Mouse (Mus musculus): ENCODE data around the gene Eno3. TPM values are rescaled to one million over a fixed set of nuclear protein-coding genes. Genes with fewer than 3 reads are reported as not detected.

The Eno3 gene
- total and polyA plus RNA-seq, 3 experiments = 11.2 to 26.4 (median 23.0) TPM

- Histone ChIP-seq H3K4me1 (ENCODE audit: control insufficient read depth in 1 of 2, insufficient read depth in 2 of 2) (peaks cover 7 to 26% of the 10 kb centered on the region in 2 experiments), H3K4me3 (replicated peaks in 1 of 3; ENCODE audit: low read depth in 2 of 3, low read length in 2 of 3, poor library complexity in 1 of 3) (no peak overlapping the region), H3K9me3 (replicated peaks; ENCODE audit: low read length) (no peaks in the 10 kb centered on the region), H3K36me3 (replicated peaks in 1 of 2; ENCODE audit: control insufficient read depth in 1 of 2, insufficient read depth in 1 of 2, low read length in 1 of 2) (peaks cover 23 to 54% of the 10 kb centered on the region in 2 experiments), H3K79me2 (replicated peaks; ENCODE audit: control insufficient read depth, extremely low read depth, insufficient read depth, poor library complexity, severe bottlenecking) (peaks cover 5% of the 10 kb centered on the region), H3K9ac (ENCODE audit: insufficient read depth, low read depth) (no peak overlapping the region), H3K27me3 (replicated peaks) (no peaks in the 10 kb centered on the region), H3K4me2 (ENCODE audit: insufficient read depth, low read depth, poor library complexity, severe bottlenecking) (no peak overlapping the region), H3K27ac (ENCODE audit: insufficient read depth, low read depth) (no peak overlapping the region)
- TF ChIP-seq GABPA (IDR thresholded peaks at IDR 0.05; ENCODE audit: insufficient replicate concordance, low read depth, low read length) (no peak), NRF1 (IDR thresholded peaks at IDR 0.05; ENCODE audit: low read depth, low read length) (no peak), CHD1 (IDR thresholded peaks at IDR 0.05; ENCODE audit: low read depth, low read length) (no peak), MEF2A (IDR thresholded peaks at IDR 0.05; ENCODE audit: borderline replicate concordance, low read depth, low read length) (no peak), MAZ (IDR thresholded peaks at IDR 0.05; ENCODE audit: low read depth, low read length) (no peak), SIN3A (IDR thresholded peaks at IDR 0.05; ENCODE audit: low read length) (no peak), EP300 (IDR thresholded peaks at IDR 0.05; ENCODE audit: low read length) (no peak), ZKSCAN1 (IDR thresholded peaks at IDR 0.05; ENCODE audit: borderline replicate concordance, low read depth, low read length) (no peak), BHLHE40 (IDR thresholded peaks at IDR 0.05; ENCODE audit: low read depth, low read length) (no peak), HCFC1 (IDR thresholded peaks at IDR 0.05; ENCODE audit: low read depth, low read length) (no peak), ELF1 (IDR thresholded peaks at IDR 0.05; ENCODE audit: low read depth, low read length) (no peak), UBTF (IDR thresholded peaks at IDR 0.05; ENCODE audit: low read depth, low read length) (no peak), USF2 (conservative IDR thresholded peaks at IDR 0.05; ENCODE audit: low read depth, low read length) (no peak), POLR2A (IDR thresholded peaks at IDR 0.05; ENCODE audit: low read depth, low read length) (no peak), USF1 (IDR thresholded peaks at IDR 0.05; ENCODE audit: low read depth, low read length) (no peak), TBP (conservative IDR thresholded peaks at IDR 0.05; ENCODE audit: low read depth, low read length) (no peak), RCOR1 (conservative IDR thresholded peaks at IDR 0.05; ENCODE audit: low read depth, low read length) (no peak), RAD21 (IDR thresholded peaks at IDR 0.05; ENCODE audit: low read depth, low read length) (no peak)
- no peak for DNase-seq (ENCODE audit: extremely low read depth)
- in situ Hi-C loops (cut with MboI; ENCODE audit: low pct_ligation_motif_present, low pct_unique_long_range_greater_than_20kb, low sequenced_read_pairs) (no loop called here), dilution Hi-C loops (cut with MboI; ENCODE audit: extremely low pct_ligation_motif_present, extremely low pct_unique_long_range_greater_than_20kb, low sequenced_read_pairs) (no loop called here)
Observed at GRCm38 (mm10) chr11:70658942-70659341, 1.9 kb downstream of the Eno3 start.

- H3K4me1 ChIP-seq (ENCODE audit: control insufficient read depth in 1 of 2, insufficient read depth in 2 of 2) = peaks cover 7 to 26% of the 10 kb centered on the region in 2 experiments
- H3K27me3 ChIP-seq (replicated peaks) = no peaks in the 10 kb centered on the region
- no peaks in the 10 kb centered on the region for H3K79me2 ChIP-seq (replicated peaks; ENCODE audit: control insufficient read depth, extremely low read depth, insufficient read depth, poor library complexity, severe bottlenecking)
- no peak for DNase-seq (ENCODE audit: extremely low read depth)
- in situ Hi-C loops (cut with MboI; ENCODE audit: low pct_ligation_motif_present, low pct_unique_long_range_greater_than_20kb, low sequenced_read_pairs) (no loop called here), dilution Hi-C loops (cut with MboI; ENCODE audit: extremely low pct_ligation_motif_present, extremely low pct_unique_long_range_greater_than_20kb, low sequenced_read_pairs) (no loop called here)
- no peak overlapping the region for H3K9ac ChIP-seq (ENCODE audit: insufficient read depth, low read depth)
- peaks cover 38 to 70% of the 10 kb centered on the region in 2 experiments for H3K36me3 ChIP-seq (replicated peaks in 1 of 2; ENCODE audit: control insufficient read depth in 1 of 2, insufficient read depth in 1 of 2, low read length in 1 of 2)
- no peak overlapping the region for H3K27ac ChIP-seq (ENCODE audit: insufficient read depth, low read depth)
- no peak overlapping the region for H3K4me3 ChIP-seq (replicated peaks in 1 of 3; ENCODE audit: low read depth in 2 of 3, low read length in 2 of 3, poor library complexity in 1 of 3)
- H3K4me2 ChIP-seq (ENCODE audit: insufficient read depth, low read depth, poor library complexity, severe bottlenecking) = no peak overlapping the region
- no peaks in the 10 kb centered on the region for H3K9me3 ChIP-seq (replicated peaks; ENCODE audit: low read length)
- TF ChIP-seq KAT2A (IDR thresholded peaks at IDR 0.05; ENCODE audit: insufficient replicate concordance, low read length) (no peak), ETS1 (conservative IDR thresholded peaks at IDR 0.05; ENCODE audit: low read depth, low read length) (no peak), ZNF384 (IDR thresholded peaks at IDR 0.05; ENCODE audit: low read depth, low read length) (no peak), TBP (conservative IDR thresholded peaks at IDR 0.05; ENCODE audit: low read depth, low read length) (no peak), BHLHE40 (IDR thresholded peaks at IDR 0.05; ENCODE audit: low read depth, low read length) (no peak), POLR2AphosphoS2 (IDR thresholded peaks at IDR 0.05; ENCODE audit: low read depth, low read length) (no peak), MEF2A (IDR thresholded peaks at IDR 0.05; ENCODE audit: borderline replicate concordance, low read depth, low read length) (no peak), SMC3 (IDR thresholded peaks at IDR 0.05; ENCODE audit: low read depth, low read length) (no peak)
Observed at GRCm38 (mm10) chr11:70660571-70660970, 3.6 kb downstream of the Eno3 start.

Data from CH12.LX (cell line).